Mouse (Mus musculus) ES-E14 (cell line): ENCODE results near the gene Orm1. TPM values are rescaled to one million over a fixed set of nuclear protein-coding genes. Genes with fewer than 3 reads are reported as not detected.

Experiments used
- DNase-seq: peaks from one replicate; pipeline ENCODE4 v3.0.0-alpha.2; 2013; ENCODE audit warnings: low read depth, low spot score
- H3K27ac ChIP-seq: 2 replicates; pipeline ENCODE4 v1.5.1; 2012; ENCODE audit warnings: low read depth, mild to moderate bottlenecking, low read length, moderate library complexity, mixed read lengths; ENCODE audit not compliant: poor library complexity, insufficient read depth, severe bottlenecking
- H3K36me3 ChIP-seq: 2 replicates; pipeline ENCODE4 v1.6.1; 2012; ENCODE audit warnings: mild to moderate bottlenecking, low read length, moderate library complexity, mixed read lengths; ENCODE audit not compliant: control insufficient read depth, poor library complexity, insufficient read depth, severe bottlenecking
- H3K4me1 ChIP-seq, 2 experiments: fragments of 150-350 bp in 1 of 2; sonication (generic) in 1 of 2; 2 replicates each; pipeline ENCODE4 v1.6.1; 2012; ENCODE audit warnings: low read length in 2 of 2, mild to moderate bottlenecking in 1 of 2, mixed read lengths in 1 of 2; ENCODE audit not compliant: control insufficient read depth in 2 of 2, insufficient read depth in 2 of 2, poor library complexity in 1 of 2
- H3K4me3 ChIP-seq, 2 experiments: fragments of 150-350 bp in 1 of 2; sonication (generic) in 1 of 2; 2 replicates each; pipeline ENCODE4 v1.5.1; 2012; ENCODE audit warnings: low read length in 2 of 2, low read depth in 1 of 2, mild to moderate bottlenecking in 1 of 2, mixed read lengths in 1 of 2; ENCODE audit not compliant: insufficient read depth in 1 of 2, poor library complexity in 1 of 2, severe bottlenecking in 1 of 2
- H3K9ac ChIP-seq: 2 replicates; pipeline ENCODE4 v1.6.1; 2012; ENCODE audit warnings: low read depth, mild to moderate bottlenecking, low read length, mixed read lengths; ENCODE audit not compliant: poor library complexity, insufficient read depth, severe bottlenecking
- H3K9me3 ChIP-seq: fragments of 150-350 bp; sonication (generic); 2 replicates; pipeline ENCODE4 v1.6.1; 2012; ENCODE audit warnings: low read depth, mild to moderate bottlenecking, low read length; ENCODE audit not compliant: control insufficient read depth, insufficient read depth
- CHD2 ChIP-seq: IDR thresholded peaks from 2 replicates; pipeline ENCODE4 v1.6.1; 2014; ENCODE audit warnings: mild to moderate bottlenecking, low read depth, low read length, inconsistent platforms
- HCFC1 ChIP-seq: IDR thresholded peaks from 2 replicates; pipeline ENCODE4 v1.6.1; 2012; ENCODE audit warnings: low read length, inconsistent platforms, borderline replicate concordance; ENCODE audit not compliant: insufficient read depth
- MAFK ChIP-seq: IDR thresholded peaks from 2 replicates; pipeline ENCODE4 v1.6.1; 2014; ENCODE audit warnings: mild to moderate bottlenecking, low read depth, low read length, inconsistent platforms; ENCODE audit not compliant: insufficient read depth
- ZC3H11A ChIP-seq: IDR thresholded peaks from 2 replicates; pipeline ENCODE4 v1.6.1; 2012; ENCODE audit warnings: low read depth, mild to moderate bottlenecking, inconsistent platforms, low read length, borderline replicate concordance
- ZNF384 ChIP-seq: IDR thresholded peaks from 2 replicates; pipeline ENCODE4 v1.6.1; 2012; ENCODE audit warnings: low read depth, low read length, inconsistent platforms
- in situ Hi-C, 2 experiments: fragments of 600-800 bp; cut with MboI; formaldehyde crosslinking; loops; one replicate each; pipeline ENCODE4 v1.15.1; 2025; ENCODE audit warnings: low sequenced_read_pairs in 2 of 2, inconsistent platforms in 1 of 2; ENCODE audit not compliant: unreplicated experiment in 2 of 2
- total RNA-seq: library from RNA; depleted of rRNA; stranded (reverse); fragments of 300-350 nt; gene quantifications from 2 replicates; pipeline ENCODE4 v1.2.3, GENCODE M21; 2012

Gene Orm1
- total RNA-seq, 1 experiment: not detected

- Histone ChIP-seq H3K9me3 (no peaks in the 10 kb centered on the region), H3K4me3 (no peak overlapping the region), H3K27ac (no peak overlapping the region), H3K9ac (no peak overlapping the region), H3K36me3 (no peaks in the 10 kb centered on the region), H3K4me1 (no peaks in the 10 kb centered on the region)
- no peak for DNase-seq
- no peak for TF ChIP-seq ZC3H11A
- TF ChIP-seq MAFK: no peak
- no peak for TF ChIP-seq HCFC1
- no peak for TF ChIP-seq CHD2
- no peak for TF ChIP-seq ZNF384
- in situ Hi-C loops: no loop called here
These were observed 21.0 kb upstream of the Orm1 start for GRCm38 (mm10) chr4:63323275-63323815.

GRCm38 (mm10) chr4:63333403-63333802, 11.0 kb upstream of the Orm1 start:
- DNase-seq: no peak
- Histone ChIP-seq H3K4me3 (no peak overlapping the region), H3K4me1 (no peaks in the 10 kb centered on the region), H3K9ac (no peak overlapping the region), H3K9me3 (no peaks in the 10 kb centered on the region), H3K36me3 (no peaks in the 10 kb centered on the region), H3K27ac (no peak overlapping the region)
- TF ChIP-seq ZNF384: no peak
- TF ChIP-seq ZC3H11A: no peak
- no peak for TF ChIP-seq HCFC1
- TF ChIP-seq MAFK: no peak
- TF ChIP-seq CHD2: no peak
- in situ Hi-C loops: no loop called here

GRCm38 (mm10) chr4:63338414-63339076, 5.8 kb upstream of the Orm1 start:
- no peak overlapping the region for H3K9ac ChIP-seq
- no peaks in the 10 kb centered on the region for H3K9me3 ChIP-seq
- in situ Hi-C loops: no loop called here
- no peak overlapping the region for H3K4me3 ChIP-seq
- H3K27ac ChIP-seq: no peak overlapping the region
- H3K36me3 ChIP-seq: no peaks in the 10 kb centered on the region
- DNase-seq: no peak
- TF ChIP-seq ZNF384 (no peak), ZC3H11A (no peak), HCFC1 (no peak), MAFK (no peak), CHD2 (no peak)
- peaks cover 0 to 3% of the 10 kb centered on the region in 2 experiments; a peak in 1 of 4 replicates for H3K4me1 ChIP-seq

DNA sequence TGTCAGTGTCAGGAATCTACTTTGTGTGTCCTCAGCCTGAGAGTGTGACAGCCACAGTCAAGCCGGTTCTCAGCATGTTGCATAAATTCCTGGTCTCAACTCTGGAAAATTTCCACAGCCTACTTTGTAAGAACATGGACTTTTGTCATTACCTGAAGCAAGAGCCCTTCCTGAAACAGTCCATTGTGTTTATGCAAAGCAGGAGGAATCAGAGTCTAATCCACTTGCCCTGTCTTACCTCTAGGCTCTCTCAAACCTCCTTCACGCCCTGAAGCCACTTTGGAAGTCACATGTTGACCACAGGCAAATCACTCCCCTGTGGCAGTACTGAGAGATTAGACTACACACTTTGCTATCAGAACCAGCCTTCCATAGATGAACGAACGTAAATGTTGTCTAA, 1.9 kb upstream of the Orm1 start:
- Histone ChIP-seq H3K36me3 (no peaks in the 10 kb centered on the region), H3K27ac (no peak overlapping the region), H3K4me3 (no peak overlapping the region), H3K9ac (no peak overlapping the region), H3K9me3 (no peaks in the 10 kb centered on the region), H3K4me1 (peaks cover 0 to 3% of the 10 kb centered on the region in 2 experiments; a peak in 1 of 4 replicates)
- in situ Hi-C loops: no loop called here
- peak; percentile 33 for DNase-seq
- no peak for TF ChIP-seq CHD2
- TF ChIP-seq ZC3H11A: no peak

GRCm38 (mm10) chr4:63343608-63344007, 752 bp upstream of the Orm1 start:
- peaks cover 0 to 3% of the 10 kb centered on the region in 2 experiments; a peak in 1 of 4 replicates for H3K4me1 ChIP-seq
- H3K27ac ChIP-seq: no peak overlapping the region
- no peak overlapping the region for H3K9ac ChIP-seq
- no peaks in the 10 kb centered on the region for H3K36me3 ChIP-seq
- TF ChIP-seq ZNF384 (no peak), MAFK (no peak), CHD2 (no peak), ZC3H11A (no peak), HCFC1 (no peak)
- no peaks in the 10 kb centered on the region for H3K9me3 ChIP-seq
- in situ Hi-C loops: no loop called here
- no peak for DNase-seq
- no peak overlapping the region for H3K4me3 ChIP-seq
